Mouse (Mus musculus): Measurements from ENCODE around the gene Stip1. TPM values are rescaled to one million over a fixed set of nuclear protein-coding genes. Genes with fewer than 3 reads are reported as not detected.
A peak's percentile ranks its signal among the peaks of the same experiment; 100 is the strongest.

The Stip1 gene
- polyA plus RNA-seq (2014; fragmentation: Nextera tagmentation; extraction: Ambion mirVana), result 428 and 444 TPM in 2 replicates

GRCm38 (mm10) chr19:7039841-7040636 lies at the start of gene Stip1:
Stip1 (minus strand) TSS chr19:7039967.
- peak within 1 kb of the TSS; percentile 89 for H3K4me3 ChIP-seq (ENCODE audit: low read depth, low read length)
- H3K27me3 ChIP-seq (ENCODE audit: control insufficient read depth, insufficient read depth, low read length), result no peaks in the 10 kb centered on the region
- no peaks in the 10 kb centered on the region for H3K9me3 ChIP-seq (ENCODE audit: control insufficient read depth, low read length)
- WGBS, result under 1% methylated on average over 49 of the region's 49 CpGs
- H3K9ac ChIP-seq (ENCODE audit: low read length), result peak within 1 kb of the TSS; percentile 96
- peak within 1 kb of the TSS; percentile 87 for H3K4me2 ChIP-seq (ENCODE audit: low read depth, low read length, severe bottlenecking)
- peak; percentile 97 for DNase-seq (ENCODE audit: low spot score)
- H3K36me3 ChIP-seq (ENCODE audit: control insufficient read depth, insufficient read depth, low read length), result peaks cover 5% of the 10 kb centered on the region
- peak within 1 kb of the TSS; percentile 82 for H3K27ac ChIP-seq (ENCODE audit: low read depth, low read length)
- peak; percentile 99 for ATAC-seq (replicated peaks; ENCODE audit: low FRiP score)
- H3K4me1 ChIP-seq (replicated peaks; ENCODE audit: control insufficient read depth, insufficient read depth, low read length), result peaks cover 4% of the 10 kb centered on the region

- H3K4me3 ChIP-seq (ENCODE audit: low read depth, low read length), result no peak overlapping the region
- H3K27me3 ChIP-seq (ENCODE audit: control insufficient read depth, insufficient read depth, low read length), result no peaks in the 10 kb centered on the region
- no peak for ATAC-seq (replicated peaks; ENCODE audit: low FRiP score)
- no peak overlapping the region for H3K27ac ChIP-seq (ENCODE audit: low read depth, low read length)
- 71% methylated on average over 5 of the region's 5 CpGs for WGBS
- H3K4me2 ChIP-seq (ENCODE audit: low read depth, low read length, severe bottlenecking), result no peak overlapping the region
- peaks cover 30% of the 10 kb centered on the region for H3K4me1 ChIP-seq (replicated peaks; ENCODE audit: control insufficient read depth, insufficient read depth, low read length)
- H3K9ac ChIP-seq (ENCODE audit: low read length), result no peak overlapping the region
- H3K36me3 ChIP-seq (ENCODE audit: control insufficient read depth, insufficient read depth, low read length), result no peaks in the 10 kb centered on the region
- H3K9me3 ChIP-seq (ENCODE audit: control insufficient read depth, low read length), result no peaks in the 10 kb centered on the region
- no peak for DNase-seq (ENCODE audit: low spot score)
Observed at GRCm38 (mm10) chr19:7089050-7089449, 49.3 kb upstream of the Stip1 start.

DNA sequence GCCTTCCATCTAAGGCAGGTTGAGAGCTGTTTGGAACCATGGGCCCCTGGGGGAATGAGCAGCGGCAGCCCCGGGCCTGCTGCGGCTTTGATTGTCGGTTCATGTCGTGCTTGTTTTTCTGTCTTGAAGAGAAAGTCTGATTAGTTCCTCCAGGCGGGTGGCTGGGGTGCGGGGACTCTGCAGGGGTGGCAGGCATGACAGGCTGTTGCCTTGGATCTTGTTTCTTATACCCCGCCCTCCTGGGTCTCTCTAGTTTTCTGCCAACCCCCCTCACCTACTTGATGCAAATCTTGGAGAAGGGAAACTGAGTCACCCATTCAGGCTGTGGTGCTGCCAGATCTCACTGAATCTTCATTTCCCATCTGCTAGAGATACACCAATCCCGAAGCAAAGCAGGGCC lies 48.8 kb upstream of the Stip1 start:
- H3K4me1 ChIP-seq (replicated peaks; ENCODE audit: control insufficient read depth, insufficient read depth, low read length), result peaks cover 32% of the 10 kb centered on the region
- no peak overlapping the region for H3K4me3 ChIP-seq (ENCODE audit: low read depth, low read length)

DNA sequence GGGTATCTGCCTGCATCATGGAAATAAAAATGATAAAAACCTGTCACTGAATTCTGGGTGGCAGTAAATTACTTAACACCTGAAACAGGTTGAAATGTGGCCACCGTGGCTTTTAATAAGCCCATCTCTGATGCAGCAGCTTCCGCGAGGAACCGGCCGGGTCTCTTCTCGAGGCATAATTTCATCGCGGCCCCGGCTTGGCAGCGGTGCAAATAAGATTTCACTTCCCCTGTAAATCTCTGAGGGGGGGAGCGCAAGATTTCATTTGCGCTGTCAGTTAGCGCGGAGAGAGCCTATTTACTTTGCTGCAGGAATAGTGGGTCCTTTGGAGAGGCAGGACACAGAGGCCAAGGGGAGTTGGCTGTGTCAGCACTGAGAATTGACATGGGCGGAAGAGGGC lies 45.0 kb upstream of the Stip1 start:
- ATAC-seq (replicated peaks; ENCODE audit: low FRiP score) (no peak), DNase-seq (ENCODE audit: low spot score) (no peak)
- peaks cover 14% of the 10 kb centered on the region; the same call in 1 of the 2 replicates for H3K4me1 ChIP-seq (replicated peaks; ENCODE audit: control insufficient read depth, insufficient read depth, low read length)
- no peaks in the 10 kb centered on the region for H3K9me3 ChIP-seq (ENCODE audit: control insufficient read depth, low read length)
- H3K27me3 ChIP-seq (ENCODE audit: control insufficient read depth, insufficient read depth, low read length), result no peaks in the 10 kb centered on the region
- no peak overlapping the region for H3K9ac ChIP-seq (ENCODE audit: low read length)
- H3K4me3 ChIP-seq (ENCODE audit: low read depth, low read length), result no peak overlapping the region
- WGBS, result 79% methylated on average over 15 of the region's 15 CpGs
- H3K36me3 ChIP-seq (ENCODE audit: control insufficient read depth, insufficient read depth, low read length), result no peaks in the 10 kb centered on the region
- no peak overlapping the region for H3K4me2 ChIP-seq (ENCODE audit: low read depth, low read length, severe bottlenecking)
- H3K27ac ChIP-seq (ENCODE audit: low read depth, low read length), result no peak overlapping the region

More for the DNA sequence above, 48.8 kb upstream of the Stip1 start:
- WGBS, result 17% methylated on average over 9 of the region's 9 CpGs
- DNase-seq (ENCODE audit: low spot score) (no peak), ATAC-seq (replicated peaks; ENCODE audit: low FRiP score) (no peak)
- Histone ChIP-seq H3K27ac (ENCODE audit: low read depth, low read length) (no peak overlapping the region), H3K4me2 (ENCODE audit: low read depth, low read length, severe bottlenecking) (no peak overlapping the region), H3K9me3 (ENCODE audit: control insufficient read depth, low read length) (no peaks in the 10 kb centered on the region), H3K27me3 (ENCODE audit: control insufficient read depth, insufficient read depth, low read length) (no peaks in the 10 kb centered on the region), H3K9ac (ENCODE audit: low read length) (no peak overlapping the region), H3K36me3 (ENCODE audit: control insufficient read depth, insufficient read depth, low read length) (no peaks in the 10 kb centered on the region)

DNA sequence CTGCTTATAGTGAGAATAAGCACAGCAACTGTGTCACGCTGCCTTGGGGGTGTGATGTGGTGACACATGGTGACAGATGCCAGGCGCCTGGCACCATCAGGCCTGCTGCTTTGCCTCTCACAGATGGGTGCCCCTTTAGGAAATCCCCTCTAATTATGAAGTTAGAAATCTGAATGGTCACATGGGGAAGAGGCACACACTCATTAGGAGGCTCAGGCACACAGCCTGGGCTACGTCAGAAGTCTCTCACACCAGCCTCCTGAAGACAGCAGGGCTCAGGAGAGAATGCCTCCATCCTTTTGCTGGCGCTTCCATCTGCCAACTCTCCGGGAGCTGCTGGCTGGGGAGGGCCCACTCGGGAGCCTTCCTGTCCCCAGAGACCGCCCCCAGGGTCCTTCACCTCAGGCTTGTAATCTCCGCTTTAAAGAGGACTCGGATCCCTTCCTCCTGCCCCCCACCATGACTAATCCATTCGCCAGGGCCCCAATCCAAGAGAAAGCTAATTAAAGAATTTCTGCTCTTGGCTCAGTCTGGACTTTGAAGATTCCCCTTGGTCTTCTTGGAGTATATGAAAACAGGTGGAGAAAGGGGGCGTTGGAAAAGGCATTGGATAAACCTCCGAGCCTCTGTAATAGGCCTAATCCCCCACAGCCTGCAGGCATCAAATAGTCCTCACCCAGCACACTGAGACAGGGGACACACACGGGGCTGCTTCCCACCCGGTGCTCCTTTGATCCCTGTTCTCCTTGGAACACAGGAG lies 43.4 kb upstream of the Stip1 start:
- H3K27me3 ChIP-seq (ENCODE audit: control insufficient read depth, insufficient read depth, low read length), result no peaks in the 10 kb centered on the region
- H3K9ac ChIP-seq (ENCODE audit: low read length), result no peak overlapping the region
- peaks cover 12% of the 10 kb centered on the region; the same call in 1 of the 2 replicates for H3K4me1 ChIP-seq (replicated peaks; ENCODE audit: control insufficient read depth, insufficient read depth, low read length)
- peak; percentile 71 for ATAC-seq (replicated peaks; ENCODE audit: low FRiP score)
- no peak overlapping the region for H3K4me2 ChIP-seq (ENCODE audit: low read depth, low read length, severe bottlenecking)
- H3K4me3 ChIP-seq (ENCODE audit: low read depth, low read length), result no peak overlapping the region
- WGBS, result 15% methylated on average over 14 of the region's 14 CpGs
- H3K9me3 ChIP-seq (ENCODE audit: control insufficient read depth, low read length), result no peaks in the 10 kb centered on the region
- H3K36me3 ChIP-seq (ENCODE audit: control insufficient read depth, insufficient read depth, low read length), result no peaks in the 10 kb centered on the region
- H3K27ac ChIP-seq (ENCODE audit: low read depth, low read length), result peak overlapping the region; percentile 25; the same call in 1 of the 2 replicates
- no peak for DNase-seq (ENCODE audit: low spot score)

DNA sequence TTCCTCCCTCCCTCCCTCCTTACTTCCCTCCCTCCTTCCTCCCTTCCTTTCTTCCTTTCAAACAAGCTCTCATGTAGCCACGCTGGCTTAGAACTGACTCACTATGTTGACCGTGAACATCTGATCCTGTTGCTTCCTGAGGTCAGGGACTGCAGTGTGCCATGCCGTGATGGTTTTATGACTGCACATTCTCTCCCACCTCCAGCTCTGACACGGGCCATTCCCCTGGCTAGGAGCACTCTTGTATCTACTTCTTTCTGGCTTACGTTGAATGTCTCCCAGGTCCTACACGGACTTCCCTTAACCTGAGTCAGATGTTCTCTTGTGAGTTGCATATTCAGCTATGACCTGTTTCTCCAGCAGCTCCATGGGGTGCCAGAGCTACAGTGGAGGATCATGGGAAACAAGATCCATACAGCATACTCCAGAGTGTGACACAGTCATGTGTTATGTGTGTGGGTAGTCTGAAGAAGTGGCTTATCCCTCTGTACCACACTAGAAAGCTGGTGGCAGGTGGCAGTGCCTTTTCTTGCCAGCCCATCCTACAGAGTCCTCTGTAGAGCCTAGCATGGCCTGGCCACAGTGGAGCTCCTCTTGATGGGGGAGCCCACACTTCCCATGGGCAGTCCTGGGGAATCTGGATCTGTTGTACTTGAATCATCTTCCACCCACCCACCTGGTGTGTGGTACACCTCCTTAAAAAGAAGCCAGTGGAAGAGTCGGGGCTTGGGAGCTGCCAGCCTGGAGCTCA lies 41.9 kb upstream of the Stip1 start:
- no peak for DNase-seq (ENCODE audit: low spot score)
- ATAC-seq (replicated peaks; ENCODE audit: low FRiP score), result no peak
- Histone ChIP-seq H3K27ac (ENCODE audit: low read depth, low read length) (no peak overlapping the region), H3K36me3 (ENCODE audit: control insufficient read depth, insufficient read depth, low read length) (no peaks in the 10 kb centered on the region), H3K9me3 (ENCODE audit: control insufficient read depth, low read length) (no peaks in the 10 kb centered on the region), H3K4me2 (ENCODE audit: low read depth, low read length, severe bottlenecking) (no peak overlapping the region), H3K9ac (ENCODE audit: low read length) (no peak overlapping the region), H3K4me3 (ENCODE audit: low read depth, low read length) (no peak overlapping the region), H3K4me1 (replicated peaks; ENCODE audit: control insufficient read depth, insufficient read depth, low read length) (peaks cover 12% of the 10 kb centered on the region; the same call in 1 of the 2 replicates), H3K27me3 (ENCODE audit: control insufficient read depth, insufficient read depth, low read length) (no peaks in the 10 kb centered on the region)
- WGBS, result 79% methylated on average over 7 of the region's 7 CpGs

GRCm38 (mm10) chr19:7078271-7078670 lies 38.5 kb upstream of the Stip1 start:
- Histone ChIP-seq H3K9ac (ENCODE audit: low read length) (no peak overlapping the region), H3K4me1 (replicated peaks; ENCODE audit: control insufficient read depth, insufficient read depth, low read length) (peaks cover 7% of the 10 kb centered on the region; the same call in 1 of the 2 replicates), H3K4me2 (ENCODE audit: low read depth, low read length, severe bottlenecking) (no peak overlapping the region), H3K27ac (ENCODE audit: low read depth, low read length) (no peak overlapping the region), H3K9me3 (ENCODE audit: control insufficient read depth, low read length) (no peaks in the 10 kb centered on the region), H3K4me3 (ENCODE audit: low read depth, low read length) (no peak overlapping the region), H3K36me3 (ENCODE audit: control insufficient read depth, insufficient read depth, low read length) (no peaks in the 10 kb centered on the region), H3K27me3 (ENCODE audit: control insufficient read depth, insufficient read depth, low read length) (no peaks in the 10 kb centered on the region; the same call in 1 of the 2 replicates)
- WGBS, result 90% methylated on average over 7 of the region's 7 CpGs
- ATAC-seq (replicated peaks; ENCODE audit: low FRiP score), result no peak
- DNase-seq (ENCODE audit: low spot score), result no peak

DNA sequence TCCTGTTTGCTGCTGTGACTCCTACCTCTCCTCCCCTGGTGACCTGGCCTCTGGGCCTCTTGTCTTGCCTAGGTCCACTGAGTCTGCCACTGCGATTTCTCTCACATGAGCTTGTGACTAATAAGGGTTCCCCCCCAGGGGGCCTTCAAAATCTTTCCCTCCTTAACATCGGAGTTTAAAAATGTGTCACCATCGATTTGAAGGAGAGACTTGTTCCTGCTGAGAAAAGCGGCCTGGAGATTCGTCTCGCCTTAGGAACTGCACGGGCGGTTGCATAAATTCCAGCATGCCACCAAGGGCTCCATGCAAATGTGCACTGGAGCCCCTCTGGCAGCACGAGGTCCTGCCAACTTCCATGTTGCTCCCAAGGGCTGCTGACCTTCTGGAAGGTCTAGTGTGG lies 37.9 kb upstream of the Stip1 start:
- Histone ChIP-seq H3K36me3 (ENCODE audit: control insufficient read depth, insufficient read depth, low read length) (no peaks in the 10 kb centered on the region), H3K27ac (ENCODE audit: low read depth, low read length) (no peak overlapping the region), H3K9ac (ENCODE audit: low read length) (no peak overlapping the region), H3K4me2 (ENCODE audit: low read depth, low read length, severe bottlenecking) (no peak overlapping the region), H3K9me3 (ENCODE audit: control insufficient read depth, low read length) (no peaks in the 10 kb centered on the region), H3K4me1 (replicated peaks; ENCODE audit: control insufficient read depth, insufficient read depth, low read length) (peaks cover 4% of the 10 kb centered on the region; the same call in 1 of the 2 replicates), H3K4me3 (ENCODE audit: low read depth, low read length) (no peak overlapping the region), H3K27me3 (ENCODE audit: control insufficient read depth, insufficient read depth, low read length) (no peaks in the 10 kb centered on the region; the same call in 1 of the 2 replicates)
- ATAC-seq (replicated peaks; ENCODE audit: low FRiP score) (no peak), DNase-seq (ENCODE audit: low spot score) (no peak)
- WGBS, result 69% methylated on average over 9 of the region's 9 CpGs
